Mouse (Mus musculus) liver, postnatal 0 days (tissue): Measurements from ENCODE around the gene Med12l.

ENCODE experiments used
- CTCF ChIP-seq: sonication (generic); IDR thresholded peaks from 2 replicates; pipeline ENCODE4 v1.5.1; 2016; ENCODE audit warnings: antibody characterized with exemption, low read depth
- EP300 ChIP-seq: IDR thresholded peaks from 2 replicates; pipeline ENCODE4 v1.6.1; 2016; ENCODE audit warnings: antibody characterized with exemption, low read depth, mild to moderate bottlenecking

DNA sequence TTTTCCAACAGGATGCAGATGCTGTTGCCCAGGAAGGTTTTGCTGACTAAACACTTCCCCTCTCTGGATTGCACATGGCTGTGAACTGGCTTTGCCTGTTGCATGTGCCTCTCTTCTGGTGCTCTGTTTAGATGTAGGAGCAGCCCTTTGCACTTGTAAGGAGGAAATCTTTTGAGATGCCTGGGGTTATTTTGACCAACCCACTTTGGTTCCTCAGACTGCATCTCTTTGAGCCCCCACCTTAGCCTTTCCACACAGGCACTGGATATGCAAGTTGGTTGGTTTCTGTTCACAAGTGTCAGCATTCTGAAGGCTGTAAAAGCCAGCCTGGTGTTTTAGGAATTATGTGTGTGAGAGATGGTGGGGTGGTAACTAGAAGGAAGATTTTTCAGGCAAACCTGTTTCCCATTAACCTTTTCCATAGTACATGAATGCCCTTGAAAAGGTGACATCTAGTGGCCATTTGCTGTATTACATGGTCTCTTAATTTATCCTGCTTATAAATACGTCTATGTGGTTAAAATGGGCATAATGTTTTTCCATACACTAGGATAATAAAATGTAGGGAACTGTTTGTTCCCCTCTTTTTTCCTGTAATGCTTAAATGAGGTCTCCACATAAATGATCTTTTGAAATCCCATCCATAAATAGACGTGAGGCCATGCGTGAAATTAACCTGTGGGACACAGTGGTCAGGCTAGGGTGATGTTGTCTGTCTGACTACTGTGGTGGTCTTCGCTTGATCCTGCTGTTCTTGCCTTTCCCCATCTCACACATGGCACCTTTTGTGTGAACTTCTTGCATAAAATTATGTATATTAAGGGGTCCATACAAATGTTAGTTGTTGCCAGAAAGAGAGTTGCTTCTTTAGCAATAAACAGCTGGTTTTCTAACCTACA, 203.3 kb downstream of the Med12l start:
- TF ChIP-seq CTCF (peak; percentile 86), EP300 (no peak)
